Mouse (Mus musculus) heart, postnatal 10 days (tissue): ENCODE measurements at regions not wholly inside any gene's neighbourhood (a gene's known extent, or its start where the extent isn't known, plus 50 kb on each side); places are given as distances from the start of the nearest gene placed in this dataset.

Experiments
- DNase-seq, 2 experiments: peaks; one replicate each; pipeline ENCODE4 v3.0.0; 2021
- intact Hi-C: fragments of 180-260 bp; cut with DNase I; formaldehyde crosslinking; loops from one replicate; pipeline ENCODE4 v1.15.1; 2025

- no peak for DNase-seq
- intact Hi-C loops = no loop called here
Measured at GRCm38 (mm10) chr8:41742796-41743670, 326.2 kb upstream of the Frg1 start.

- no peak for DNase-seq
- intact Hi-C loops = no loop called here
Measured at GRCm38 (mm10) chr8:41717002-41717401, 300.1 kb upstream of the Frg1 start.

GRCm38 (mm10) chr8:41713634-41714330 lies 296.9 kb upstream of the Frg1 start:
- DNase-seq = peak in 1 of 2 experiments; percentile 0
- intact Hi-C loops = no loop called here

- DNase-seq = no peak
- intact Hi-C loops = no loop called here
Measured at GRCm38 (mm10) chr8:41703927-41704924, 287.4 kb upstream of the Frg1 start.
